ENCODE assay signal across 7 mouse cellular contexts in genomic region chr15:98608058-98608783, GRCm38 (mm10). TPM values are rescaled to one million over a fixed set of nuclear protein-coding genes. Genes with fewer than 3 reads are reported as not detected.
DNase-seq lines count a peak whose midpoint lies in the region; ATAC-seq and TF ChIP-seq lines count a peak whose summit lies in the region.

No protein-coding gene starts in this region.

- no peak for ATAC-seq in forebrain, embryonic 14.5 days
- no peak for ATAC-seq in kidney, embryonic 14.5 days (ENCODE audit: low FRiP score, low TSS enrichment)
- ATAC-seq in neural tube, embryonic 12.5 days (ENCODE audit: low FRiP score, low read depth): peak; percentile 34; the same call in 1 of the 2 replicates

- no peak for TF ChIP-seq CTCF in thymus, adult 2 months (IDR thresholded peaks at IDR 0.05; ENCODE audit: borderline replicate concordance, control insufficient read depth, extremely low read depth, insufficient read depth, low read length, poor library complexity)

- no peak for DNase-seq in thymus, adult 2 months
- no peak for DNase-seq in thymus, postnatal 36 days
- DNase-seq in forebrain, embryonic 14.5 days (ENCODE audit: low spot score): no peak
- no peak for DNase-seq in layer of hippocampus, adult 18-20 months (ENCODE audit: low spot score in 2 of 2)
- DNase-seq in cerebellum, adult 11-12 months: no peak

- H3K4me3 ChIP-seq in thymus, adult 2 months (ENCODE audit: control insufficient read depth, insufficient read depth, low read length): peak overlapping the region; percentile 64
- H3K4me3 ChIP-seq in forebrain, embryonic 14.5 days (ENCODE audit: low read depth, low read length): peak overlapping the region; percentile 75
- H3K4me3 ChIP-seq in kidney, embryonic 14.5 days (ENCODE audit: low read length): peak overlapping the region; percentile 83
- peak overlapping the region; percentile 80 for H3K4me3 ChIP-seq in neural tube, embryonic 12.5 days

- no peak for TF ChIP-seq POLR2A in thymus, adult 2 months (IDR thresholded peaks at IDR 0.05; ENCODE audit: control insufficient read depth, extremely low read depth, insufficient read depth, low read length, poor library complexity)

- H3K27me3 ChIP-seq in thymus, adult 2 months (ENCODE audit: control insufficient read depth, insufficient read depth, low read length): no peaks in the 10 kb centered on the region
- no peaks in the 10 kb centered on the region for H3K27me3 ChIP-seq in forebrain, embryonic 14.5 days (replicated peaks; ENCODE audit: control insufficient read depth, insufficient read depth, low read length)
- no peaks in the 10 kb centered on the region for H3K27me3 ChIP-seq in kidney, embryonic 14.5 days (ENCODE audit: control insufficient read depth, insufficient read depth, low read length)
- H3K27me3 ChIP-seq in neural tube, embryonic 12.5 days (replicated peaks): no peaks in the 10 kb centered on the region

- no peak overlapping the region; the same call in 1 of the 2 replicates for H3K27ac ChIP-seq in thymus, adult 2 months (ENCODE audit: control insufficient read depth, insufficient read depth, low read length)
- no peak overlapping the region; the same call in 1 of the 2 replicates for H3K27ac ChIP-seq in forebrain, embryonic 14.5 days (ENCODE audit: low read depth, low read length)
- H3K27ac ChIP-seq in kidney, embryonic 14.5 days (ENCODE audit: low read depth, low read length): peak overlapping the region; percentile 95; the same call in 1 of the 2 replicates
- H3K27ac ChIP-seq in neural tube, embryonic 12.5 days: no peak overlapping the region

- 42% methylated on average over 10 of the region's 10 CpGs for WGBS in thymus, adult 2 months
- WGBS in forebrain, embryonic 14.5 days: 17% methylated on average over 8 of the region's 10 CpGs
- WGBS in kidney, embryonic 14.5 days: 11% methylated on average over 10 of the region's 10 CpGs
- 15% methylated on average over 10 of the region's 10 CpGs for WGBS in neural tube, embryonic 12.5 days

- peaks cover 12% of the 10 kb centered on the region for H3K36me3 ChIP-seq in thymus, adult 2 months (ENCODE audit: control insufficient read depth, insufficient read depth, low read length)
- H3K36me3 ChIP-seq in forebrain, embryonic 14.5 days (ENCODE audit: control insufficient read depth, insufficient read depth, low read length): peaks cover 16% of the 10 kb centered on the region
- H3K36me3 ChIP-seq in kidney, embryonic 14.5 days (ENCODE audit: control insufficient read depth, insufficient read depth, low read length): peaks cover 13% of the 10 kb centered on the region
- H3K36me3 ChIP-seq in neural tube, embryonic 12.5 days: peaks cover 14% of the 10 kb centered on the region

- H3K9me3 ChIP-seq in forebrain, embryonic 14.5 days (replicated peaks; ENCODE audit: control insufficient read depth, low read length): no peaks in the 10 kb centered on the region
- H3K9me3 ChIP-seq in kidney, embryonic 14.5 days (ENCODE audit: control insufficient read depth, low read length): no peaks in the 10 kb centered on the region
- no peaks in the 10 kb centered on the region for H3K9me3 ChIP-seq in neural tube, embryonic 12.5 days

- peak overlapping the region; percentile 86 for H3K9ac ChIP-seq in forebrain, embryonic 14.5 days (ENCODE audit: low read length)
- H3K9ac ChIP-seq in kidney, embryonic 14.5 days (ENCODE audit: low read depth, low read length): peak overlapping the region; percentile 93
- H3K9ac ChIP-seq in neural tube, embryonic 12.5 days: peak overlapping the region; percentile 86

- peaks cover 34% of the 10 kb centered on the region for H3K4me1 ChIP-seq in thymus, adult 2 months (replicated peaks; ENCODE audit: control insufficient read depth, insufficient read depth, low read length)
- peaks cover 14% of the 10 kb centered on the region for H3K4me1 ChIP-seq in forebrain, embryonic 14.5 days (ENCODE audit: control insufficient read depth, insufficient read depth, low read length)
- peaks cover 32% of the 10 kb centered on the region for H3K4me1 ChIP-seq in kidney, embryonic 14.5 days (ENCODE audit: control insufficient read depth, insufficient read depth, low read length)
- H3K4me1 ChIP-seq in neural tube, embryonic 12.5 days: peaks cover 35% of the 10 kb centered on the region

- peak overlapping the region; percentile 91 for H3K4me2 ChIP-seq in forebrain, embryonic 14.5 days (ENCODE audit: low read length)
- H3K4me2 ChIP-seq in kidney, embryonic 14.5 days (replicated peaks; ENCODE audit: low read depth, low read length): peak overlapping the region; percentile 87
- peak overlapping the region; percentile 77 for H3K4me2 ChIP-seq in neural tube, embryonic 12.5 days (replicated peaks)

RNA-seq across cellular contexts. Expression of gene Adcy6, which starts 1.7 kb away (rescaled TPM):
- polyA plus RNA-seq in thymus, adult 2 months (2012; rRNA removed): 211 and 230 TPM in 2 replicates
- 6.4 and 10.4 TPM in 2 replicates for polyA plus RNA-seq in forebrain, embryonic 14.5 days (2014; fragmentation: Nextera tagmentation; extraction: Ambion mirVana)
- polyA plus RNA-seq in kidney, embryonic 14.5 days (2014; fragmentation: Nextera tagmentation; extraction: Ambion mirVana): 26.2 and 31.5 TPM in 2 replicates
- 14.5 and 16.3 TPM in 2 replicates for polyA plus RNA-seq in neural tube, embryonic 12.5 days (2016; fragmentation: Nextera tagmentation; extraction: Ambion mirVana)
- total RNA-seq in layer of hippocampus, adult 18-20 months (2021): 10 to 100 TPM; 46.5 to 48.2 TPM

RNA-seq across cellular contexts. Expression of gene Cacnb3, which starts 22.4 kb away (rescaled TPM):
- 102 and 127 TPM in 2 replicates for polyA plus RNA-seq in thymus, adult 2 months (2012; rRNA removed)
- polyA plus RNA-seq in forebrain, embryonic 14.5 days (2014; fragmentation: Nextera tagmentation; extraction: Ambion mirVana): 75.9 and 95.4 TPM in 2 replicates
- 21.5 and 26.5 TPM in 2 replicates for polyA plus RNA-seq in kidney, embryonic 14.5 days (2014; fragmentation: Nextera tagmentation; extraction: Ambion mirVana)
- 108 and 127 TPM in 2 replicates for polyA plus RNA-seq in neural tube, embryonic 12.5 days (2016; fragmentation: Nextera tagmentation; extraction: Ambion mirVana)
- 100 to 1,000 TPM; 217 to 222 TPM for total RNA-seq in layer of hippocampus, adult 18-20 months (2021)

RNA-seq across cellular contexts. Expression of gene 4930415O20Rik, which starts 37.4 kb away (rescaled TPM):
- 0.31 TPM in 1 of 2 replicates, not detected in the other for polyA plus RNA-seq in thymus, adult 2 months (2012; rRNA removed)
- polyA plus RNA-seq in forebrain, embryonic 14.5 days (2014; fragmentation: Nextera tagmentation; extraction: Ambion mirVana): not detected in 2 replicates
- 0.57 TPM in 1 of 2 replicates, not detected in the other for polyA plus RNA-seq in kidney, embryonic 14.5 days (2014; fragmentation: Nextera tagmentation; extraction: Ambion mirVana)
- not detected in 2 replicates for polyA plus RNA-seq in neural tube, embryonic 12.5 days (2016; fragmentation: Nextera tagmentation; extraction: Ambion mirVana)
- not detected for total RNA-seq in layer of hippocampus, adult 18-20 months (2021)

RNA-seq across cellular contexts. Expression of gene Ccnt1, which starts 37.5 kb away (rescaled TPM):
- 26.8 and 32.0 TPM in 2 replicates for polyA plus RNA-seq in thymus, adult 2 months (2012; rRNA removed)
- 51.3 and 61.7 TPM in 2 replicates for polyA plus RNA-seq in forebrain, embryonic 14.5 days (2014; fragmentation: Nextera tagmentation; extraction: Ambion mirVana)
- polyA plus RNA-seq in kidney, embryonic 14.5 days (2014; fragmentation: Nextera tagmentation; extraction: Ambion mirVana): 55.4 and 72.9 TPM in 2 replicates
- 65.7 and 65.8 TPM in 2 replicates for polyA plus RNA-seq in neural tube, embryonic 12.5 days (2016; fragmentation: Nextera tagmentation; extraction: Ambion mirVana)
- 10 to 100 TPM; 39.6 to 43.9 TPM for total RNA-seq in layer of hippocampus, adult 18-20 months (2021)

RNA-seq across cellular contexts. Expression of gene Ddx23, which starts 54.5 kb away (rescaled TPM):
- 59.7 and 65.5 TPM in 2 replicates for polyA plus RNA-seq in thymus, adult 2 months (2012; rRNA removed)
- 18.2 and 24.3 TPM in 2 replicates for polyA plus RNA-seq in forebrain, embryonic 14.5 days (2014; fragmentation: Nextera tagmentation; extraction: Ambion mirVana)
- 27.3 and 32.2 TPM in 2 replicates for polyA plus RNA-seq in kidney, embryonic 14.5 days (2014; fragmentation: Nextera tagmentation; extraction: Ambion mirVana)
- 16.4 and 23.2 TPM in 2 replicates for polyA plus RNA-seq in neural tube, embryonic 12.5 days (2016; fragmentation: Nextera tagmentation; extraction: Ambion mirVana)
- total RNA-seq in layer of hippocampus, adult 18-20 months (2021): 100 to 1,000 TPM in 1 of 2 experiments, 10 to 100 TPM in 1; 89.8 to 108 TPM
